Mouse (Mus musculus) cerebellum, adult 9-11 months (tissue): ENCODE data around the gene Pold1.

ENCODE experiments used
- DNase-seq: peaks from one replicate; pipeline ENCODE4 v3.0.0; 2022

The Pold1 gene

GRCm38 (mm10) chr7:44542555-44542954 is 6.1 kb downstream of the Pold1 start:
- DNase-seq: peak; percentile 14

DNA sequence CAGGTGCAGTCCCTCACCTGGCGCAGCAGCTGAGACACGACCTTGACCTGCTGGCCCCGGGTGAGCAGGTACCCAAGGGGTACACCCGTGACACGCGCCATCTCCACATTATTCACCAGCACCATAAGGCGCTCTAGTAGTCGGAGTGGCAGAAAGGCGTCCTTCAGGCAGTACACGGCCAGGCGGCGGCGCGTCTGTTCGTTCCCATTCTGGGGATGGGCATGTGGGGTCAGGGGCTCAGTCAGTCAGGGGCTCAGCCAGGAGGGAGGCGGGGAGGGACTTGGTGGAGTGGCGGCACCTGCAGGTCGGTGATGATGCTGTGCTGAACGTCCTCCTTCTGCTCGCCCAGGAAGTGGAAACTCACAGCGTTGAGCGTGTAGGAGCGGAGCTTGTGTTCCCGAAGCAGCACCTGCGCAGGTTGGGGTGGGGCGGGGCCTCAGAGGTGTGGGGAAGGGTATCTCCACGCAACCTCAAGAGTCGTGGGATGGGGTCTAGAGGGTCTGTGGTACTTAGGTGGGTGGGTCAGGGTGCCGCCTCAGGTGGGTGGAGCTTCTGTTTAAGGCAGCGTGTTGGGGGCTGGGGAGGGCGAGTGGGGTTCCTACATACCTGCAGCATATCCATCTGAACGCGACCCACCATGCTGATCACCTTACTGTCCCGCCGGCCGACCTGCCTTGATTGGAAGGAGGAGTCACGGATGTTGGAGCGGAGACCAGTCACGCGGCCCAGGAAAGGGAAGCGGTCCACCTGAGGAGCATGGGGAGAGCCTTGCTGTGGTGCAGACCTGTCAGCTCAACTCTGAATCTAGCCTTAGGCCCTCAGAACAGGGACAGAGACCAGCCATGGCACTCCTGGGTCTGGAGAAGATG is 9.7 kb downstream of the Pold1 start:
- peak; percentile 42 for DNase-seq

- peak; percentile 81 for DNase-seq
These were observed 11.2 kb downstream of the Pold1 start for GRCm38 (mm10) chr7:44537496-44537895.

GRCm38 (mm10) chr7:44537009-44537408 is 11.6 kb downstream of the Pold1 start:
- DNase-seq: peak; percentile 56

GRCm38 (mm10) chr7:44536590-44536968 is 12.1 kb downstream of the Pold1 start:
- DNase-seq: peak; percentile 85

- DNase-seq: peak; percentile 34
These were observed 12.7 kb downstream of the Pold1 start for GRCm38 (mm10) chr7:44535657-44536589.

- peak; percentile 30 for DNase-seq
These were observed 13.8 kb downstream of the Pold1 start for GRCm38 (mm10) chr7:44534656-44535441.

DNA sequence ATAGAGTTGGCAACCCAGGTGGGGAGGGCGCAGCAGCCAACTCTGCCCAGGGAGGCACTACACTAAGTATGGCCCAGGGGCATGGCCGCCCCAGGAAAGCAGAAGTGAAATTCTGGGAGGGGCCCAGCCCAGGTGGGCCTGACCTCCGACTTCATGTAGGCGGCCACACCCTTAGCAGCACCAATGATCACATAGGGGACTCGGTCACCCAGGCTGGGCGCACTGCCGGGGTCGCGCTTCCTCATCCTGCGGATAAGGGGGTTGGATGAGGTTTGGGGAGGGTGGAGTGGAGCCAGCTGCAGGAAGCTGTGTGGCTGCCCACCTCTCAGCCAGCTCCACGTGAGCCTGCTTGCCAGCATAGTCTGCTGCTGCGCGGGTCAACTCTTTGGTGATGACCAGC is 14.4 kb downstream of the Pold1 start:
- DNase-seq: peak; percentile 30

GRCm38 (mm10) chr7:44533746-44534045 is 15.0 kb downstream of the Pold1 start:
- DNase-seq: no peak

GRCm38 (mm10) chr7:44532918-44533745 is 15.5 kb downstream of the Pold1 start:
- peak; percentile 28 for DNase-seq

- DNase-seq: no peak
These were observed 16.5 kb downstream of the Pold1 start, which contains the start of gene Spib for GRCm38 (mm10) chr7:44531946-44532732. Gene Spib (minus strand): TSS chr7:44532071.

DNA sequence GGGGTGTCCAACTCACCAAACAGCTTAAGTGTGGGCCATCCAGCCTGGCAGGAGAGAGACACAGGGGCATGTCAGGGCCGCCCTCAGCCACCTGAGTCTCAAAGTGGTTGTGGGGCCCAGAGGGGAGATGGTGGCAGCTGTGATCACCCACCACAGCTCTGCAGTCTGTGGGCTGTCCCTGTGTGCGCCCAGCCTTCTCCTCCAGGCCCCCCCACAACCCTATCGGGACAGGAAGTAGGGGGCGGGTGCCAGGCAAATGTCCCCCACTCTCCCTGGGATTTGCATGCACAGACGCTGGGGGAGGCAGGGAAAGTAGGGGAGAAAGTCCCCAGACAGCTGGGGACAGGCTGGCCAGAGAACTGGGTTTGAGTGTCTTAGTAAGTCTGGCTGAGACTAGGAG is 17.4 kb downstream of the Pold1 start:
- no peak for DNase-seq

- no peak for DNase-seq
These were observed 18.1 kb downstream of the Pold1 start for GRCm38 (mm10) chr7:44530507-44530906.

DNA sequence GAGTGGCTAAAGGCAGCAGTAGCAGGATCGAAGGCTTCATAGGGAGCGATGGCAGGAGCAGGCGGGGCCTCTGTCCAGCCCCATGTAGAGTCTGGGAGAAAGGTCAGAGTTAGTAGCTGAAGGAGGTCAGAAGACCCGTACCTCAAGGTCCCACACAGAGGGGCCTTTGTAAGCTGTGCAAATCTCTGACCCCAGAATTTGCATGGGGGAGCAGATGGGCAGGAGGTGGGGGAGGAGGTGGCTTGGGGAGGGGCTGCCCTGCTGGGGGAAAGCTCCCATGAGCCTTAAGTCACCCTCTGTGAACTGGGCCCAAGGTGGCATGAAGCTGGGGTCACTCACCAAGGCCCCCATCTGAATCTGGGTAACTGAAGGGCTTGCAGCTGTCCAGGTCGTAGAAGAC is 19.1 kb downstream of the Pold1 start:
- no peak for DNase-seq

- peak; percentile 88 for DNase-seq
These were observed 20.9 kb downstream of the Pold1 start for GRCm38 (mm10) chr7:44527483-44528398.

DNA sequence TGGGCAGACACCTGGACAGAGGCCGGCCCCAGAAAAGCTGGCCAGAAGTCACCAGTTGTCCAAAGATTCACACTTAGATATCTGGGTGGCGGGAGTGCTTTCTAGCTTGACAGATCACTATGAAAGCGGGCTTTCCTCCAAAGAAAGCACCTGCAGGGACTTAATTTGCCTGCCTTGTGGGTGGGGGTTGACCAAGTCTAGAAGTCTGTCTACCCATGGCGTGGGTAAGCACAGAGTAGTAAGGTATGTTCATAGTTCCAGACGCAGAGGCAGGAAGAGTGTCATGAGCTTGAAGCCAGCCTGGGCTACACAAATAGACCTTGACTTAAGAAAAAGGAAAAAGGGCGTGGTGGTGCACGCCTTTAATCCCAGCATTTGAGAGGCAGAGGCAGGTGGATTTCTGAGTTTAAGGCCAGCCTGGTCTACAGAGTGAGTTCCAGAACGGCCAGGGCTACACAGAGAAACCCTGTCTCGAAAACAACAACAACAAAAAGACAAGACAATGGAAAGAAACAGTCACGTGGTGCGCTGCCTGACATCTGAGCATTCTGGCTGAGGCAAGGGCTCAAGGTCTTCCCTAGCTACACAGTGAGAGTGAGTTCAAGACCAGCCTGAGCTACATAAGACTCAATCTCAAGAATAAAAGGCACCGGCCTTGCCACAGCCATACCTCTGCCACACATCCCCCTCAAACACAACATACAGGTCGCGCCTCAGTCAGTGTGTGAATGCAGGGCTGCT is 22.1 kb downstream of the Pold1 start:
- DNase-seq: no peak

DNA sequence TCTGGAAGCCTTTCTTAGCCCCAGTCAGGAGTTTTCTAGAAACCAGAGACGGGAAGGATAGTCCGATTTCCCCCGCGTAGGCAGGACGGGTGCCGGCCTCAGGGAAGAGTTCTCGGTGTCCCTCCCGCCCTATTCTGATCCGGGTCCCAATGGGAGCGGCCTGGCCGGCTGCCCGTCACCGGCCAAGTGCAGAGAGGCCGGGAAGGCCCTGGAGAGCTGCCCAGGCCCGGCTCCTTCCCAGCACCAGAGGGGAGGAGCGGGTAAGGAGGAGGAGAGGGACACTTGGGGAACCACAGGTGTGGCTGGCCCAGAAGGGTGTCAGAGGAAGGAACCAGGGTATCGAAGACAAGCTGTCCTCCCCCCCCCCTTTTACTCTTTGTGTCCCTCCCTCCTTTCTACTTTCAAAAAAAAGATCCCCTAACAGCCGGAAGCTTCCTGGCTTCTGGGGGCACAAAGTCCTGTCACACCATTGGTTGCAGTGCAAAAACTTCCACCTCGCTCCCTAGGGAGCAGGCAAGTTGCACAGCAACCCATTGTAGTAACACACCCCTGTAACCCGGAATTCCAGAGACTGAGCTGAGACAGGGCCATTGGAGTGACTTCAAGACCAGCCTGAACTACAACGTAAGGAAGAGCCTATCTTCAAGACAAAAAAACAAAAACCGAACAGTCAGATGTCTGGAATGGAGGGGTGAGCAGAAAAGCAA is 23.4 kb downstream of the Pold1 start:
- peak; percentile 78 for DNase-seq

DNA sequence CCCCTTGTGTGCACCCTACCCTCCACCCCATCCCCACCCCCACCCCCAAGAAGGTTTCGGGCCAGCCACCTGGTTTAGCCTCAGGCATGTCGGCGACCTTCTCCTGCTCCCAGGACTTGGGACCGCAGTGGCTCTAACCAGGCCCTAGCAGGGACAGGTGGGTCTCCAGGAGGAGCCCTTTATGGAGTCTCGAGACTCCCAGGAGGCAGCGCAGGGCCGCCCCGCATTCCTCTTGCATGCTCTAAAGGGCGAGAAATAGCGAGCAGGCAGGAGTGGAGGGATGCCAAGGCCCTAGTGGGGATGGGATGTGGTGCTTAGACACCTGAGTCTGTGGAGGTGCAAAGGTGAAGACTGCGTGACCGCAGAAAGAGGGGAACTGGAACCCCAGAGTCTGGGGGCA is 24.1 kb downstream of the Pold1 start, which contains the start of gene Mybpc2:
TSS of gene Mybpc2 (minus strand) at position 155 of the 400 bp plus-strand sequence.
- DNase-seq: peak; percentile 37

DNA sequence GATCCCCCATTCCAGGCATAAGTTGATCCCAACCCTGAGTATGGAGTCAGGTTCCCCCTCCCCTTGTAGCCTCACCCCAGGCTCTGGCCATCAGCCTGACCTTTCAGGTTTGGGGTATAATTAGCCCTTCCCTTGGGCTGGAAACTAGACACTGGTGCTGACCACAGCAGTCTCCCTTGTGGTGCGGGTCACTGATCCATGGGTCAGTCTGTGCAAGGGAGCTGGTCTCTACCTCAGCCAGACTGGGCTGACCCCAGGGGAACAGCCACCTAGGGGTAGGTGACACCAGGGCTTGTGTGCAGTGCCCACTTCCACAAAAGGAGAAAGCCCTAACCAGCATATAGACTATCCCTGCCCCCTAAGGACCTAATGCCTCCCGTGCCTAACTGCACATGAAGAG is 25.6 kb downstream of the Pold1 start:
- DNase-seq: no peak
